Mouse (Mus musculus) liver, adult 2 months (tissue): ENCODE measurements at regions not wholly inside any gene's neighbourhood (a gene's known extent, or its start where the extent isn't known, plus 50 kb on each side); places are given as distances from the start of the nearest gene placed in this dataset.
A peak's percentile ranks its signal among the peaks of the same experiment; 100 is the strongest.

ENCODE experiments used
- DNase-seq: peaks from one replicate; pipeline ENCODE4 v3.0.0-alpha.2; 2011; ENCODE audit warnings: low read depth, low spot score; ENCODE audit errors: extremely low read depth
- H3K27ac ChIP-seq: fragments of 200-500 bp; replicated peaks from 2 replicates; pipeline ENCODE4 v1.5.1; 2012; ENCODE audit warnings: low read depth, mild to moderate bottlenecking, control low read depth, inconsistent platforms, low read length; ENCODE audit not compliant: insufficient read depth
- H3K27me3 ChIP-seq: fragments of 200-500 bp; 2 replicates; pipeline ENCODE4 v1.6.1; 2012; ENCODE audit warnings: mild to moderate bottlenecking, moderate library complexity, low read length, inconsistent platforms; ENCODE audit not compliant: control insufficient read depth, insufficient read depth
- H3K36me3 ChIP-seq: fragments of 200-500 bp; 2 replicates; pipeline ENCODE4 v1.6.1; 2012; ENCODE audit warnings: low read length, inconsistent platforms; ENCODE audit not compliant: control insufficient read depth, insufficient read depth
- H3K4me1 ChIP-seq: fragments of 200-500 bp; 2 replicates; pipeline ENCODE4 v1.6.1; 2011; ENCODE audit warnings: low read length; ENCODE audit not compliant: control insufficient read depth, insufficient read depth
- H3K4me3 ChIP-seq: fragments of 200-500 bp; 2 replicates; pipeline ENCODE4 v1.5.1; 2011; ENCODE audit warnings: low read depth, mild to moderate bottlenecking, control low read depth, low read length, moderate library complexity; ENCODE audit not compliant: insufficient read depth
- H3K79me2 ChIP-seq: fragments of 200-500 bp; 2 replicates; pipeline ENCODE4 v1.6.1; 2012; ENCODE audit warnings: inconsistent platforms, mild to moderate bottlenecking, low read length, moderate library complexity; ENCODE audit not compliant: control insufficient read depth, insufficient read depth
- H3K9ac ChIP-seq: fragments of 200-500 bp; 2 replicates; pipeline ENCODE4 v1.6.1; 2012; ENCODE audit warnings: low read depth, mild to moderate bottlenecking, control low read depth, inconsistent platforms, low read length
- CTCF ChIP-seq: fragments of 200-500 bp; IDR thresholded peaks from 2 replicates; pipeline ENCODE4 v1.5.1; 2011; ENCODE audit warnings: low read depth, low read length, control low read depth
- POLR2A ChIP-seq: fragments of 200-500 bp; IDR thresholded peaks from 2 replicates; pipeline ENCODE4 v1.6.1; 2011; ENCODE audit warnings: low read length, control low read depth; ENCODE audit not compliant: insufficient read depth; ENCODE audit errors: extremely low read depth
- WGBS: fragments of 180-500 bp; shearing (Covaris S2); methylation state at CpG from one replicate; pipeline ENCODE4 v1.1.7; 2018; 5-methylcytosine and 5-hydroxymethylcytosine counted together

- Histone ChIP-seq H3K79me2 (no peaks in the 10 kb centered on the region), H3K9ac (no peak overlapping the region), H3K4me1 (no peaks in the 10 kb centered on the region), H3K27me3 (no peaks in the 10 kb centered on the region; the same call in 1 of the 2 replicates), H3K36me3 (no peaks in the 10 kb centered on the region), H3K4me3 (no peak overlapping the region), H3K27ac (no peak overlapping the region)
- WGBS: 85% methylated on average over 19 of the region's 19 CpGs
- DNase-seq: no peak
- TF ChIP-seq CTCF (no peak), POLR2A (no peak)
These were observed 393.0 kb upstream of the Hnrnpa3 start for GRCm38 (mm10) chr2:75265739-75266699.

DNA sequence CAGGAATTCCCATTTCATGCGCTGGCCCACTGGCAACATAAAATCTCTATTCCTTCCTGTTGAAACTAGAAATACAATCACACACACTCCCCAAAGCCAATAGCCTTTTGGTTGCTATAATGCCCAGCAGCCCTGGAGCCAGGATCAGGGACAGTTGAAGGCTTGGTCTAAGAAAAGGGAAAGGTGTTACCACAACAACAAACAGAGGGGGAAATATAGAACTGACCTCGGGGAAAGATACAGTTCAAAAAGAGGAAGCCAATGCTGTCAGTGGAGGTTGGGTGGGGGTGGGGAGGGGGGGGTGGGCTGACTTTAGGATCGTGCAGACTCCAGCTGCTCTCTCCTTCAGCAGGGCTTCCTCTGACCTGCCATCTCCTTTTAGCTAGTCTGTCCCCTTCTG, 391.1 kb upstream of the Hnrnpa3 start:
- Histone ChIP-seq H3K4me3 (no peak overlapping the region), H3K36me3 (no peaks in the 10 kb centered on the region), H3K9ac (no peak overlapping the region), H3K4me1 (no peaks in the 10 kb centered on the region), H3K27ac (no peak overlapping the region), H3K27me3 (no peaks in the 10 kb centered on the region), H3K79me2 (no peaks in the 10 kb centered on the region)
- no peak for DNase-seq
- no peak for TF ChIP-seq CTCF
- TF ChIP-seq POLR2A: no peak
- 64% methylated on average over 3 of the region's 3 CpGs for WGBS

DNA sequence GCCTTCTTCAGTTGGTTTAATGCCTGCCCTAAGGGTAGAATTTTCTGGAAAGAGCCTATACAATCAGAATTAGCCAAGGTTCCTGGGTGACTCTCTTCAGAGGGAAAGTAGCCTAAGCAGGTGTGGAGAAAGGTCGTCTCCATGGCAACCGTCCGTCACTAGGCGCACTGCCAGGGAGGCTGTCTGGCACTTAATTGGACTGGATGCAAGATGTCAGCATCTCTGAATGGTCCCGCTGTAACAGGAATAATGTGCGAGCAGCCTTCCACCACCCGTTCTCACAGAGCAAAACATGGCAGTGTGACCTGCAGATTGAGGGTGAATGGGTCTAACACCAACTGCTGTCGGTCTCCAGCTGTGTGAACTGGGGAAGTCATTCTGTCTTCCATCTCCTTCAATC, 389.6 kb upstream of the Hnrnpa3 start:
- Histone ChIP-seq H3K27me3 (no peaks in the 10 kb centered on the region), H3K4me3 (no peak overlapping the region), H3K36me3 (no peaks in the 10 kb centered on the region), H3K4me1 (no peaks in the 10 kb centered on the region), H3K27ac (no peak overlapping the region), H3K9ac (no peak overlapping the region), H3K79me2 (no peaks in the 10 kb centered on the region)
- 76% methylated on average over 8 of the region's 8 CpGs for WGBS
- TF ChIP-seq CTCF (no peak), POLR2A (no peak)
- peak; percentile 1 for DNase-seq

GRCm38 (mm10) chr2:75270115-75270514, 388.9 kb upstream of the Hnrnpa3 start:
- Histone ChIP-seq H3K36me3 (no peaks in the 10 kb centered on the region), H3K9ac (no peak overlapping the region), H3K79me2 (no peaks in the 10 kb centered on the region), H3K27ac (no peak overlapping the region), H3K4me1 (no peaks in the 10 kb centered on the region), H3K4me3 (no peak overlapping the region), H3K27me3 (no peaks in the 10 kb centered on the region)
- WGBS: 58% methylated on average over 4 of the region's 4 CpGs
- no peak for TF ChIP-seq CTCF
- no peak for TF ChIP-seq POLR2A
- DNase-seq: no peak

DNA sequence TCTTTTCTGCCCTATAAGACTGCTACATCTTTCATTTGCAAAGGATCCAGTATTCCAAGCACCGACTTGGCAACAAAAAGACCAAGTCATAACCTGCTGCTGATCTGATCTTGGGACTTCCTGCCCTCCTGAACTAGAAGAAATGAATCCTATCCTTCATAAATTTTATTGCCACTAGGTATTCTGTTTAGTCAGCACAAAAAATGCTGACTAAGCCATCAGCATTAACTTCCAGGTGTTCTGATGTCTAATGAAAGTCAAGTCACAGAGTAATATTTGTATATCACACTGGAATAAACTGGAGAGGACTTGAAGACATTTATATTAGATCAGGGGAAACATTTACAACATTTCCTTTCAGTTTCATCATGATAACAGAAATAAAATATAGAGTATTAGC, 371.2 kb upstream of the Hnrnpa3 start:
- Histone ChIP-seq H3K4me3 (no peak overlapping the region), H3K36me3 (no peaks in the 10 kb centered on the region), H3K27ac (no peak overlapping the region), H3K79me2 (no peaks in the 10 kb centered on the region), H3K4me1 (no peaks in the 10 kb centered on the region), H3K27me3 (no peaks in the 10 kb centered on the region), H3K9ac (no peak overlapping the region)
- no peak for DNase-seq
- WGBS: 88% methylated on average over 1 of the region's 1 CpGs
- TF ChIP-seq POLR2A (no peak), CTCF (no peak)

DNA sequence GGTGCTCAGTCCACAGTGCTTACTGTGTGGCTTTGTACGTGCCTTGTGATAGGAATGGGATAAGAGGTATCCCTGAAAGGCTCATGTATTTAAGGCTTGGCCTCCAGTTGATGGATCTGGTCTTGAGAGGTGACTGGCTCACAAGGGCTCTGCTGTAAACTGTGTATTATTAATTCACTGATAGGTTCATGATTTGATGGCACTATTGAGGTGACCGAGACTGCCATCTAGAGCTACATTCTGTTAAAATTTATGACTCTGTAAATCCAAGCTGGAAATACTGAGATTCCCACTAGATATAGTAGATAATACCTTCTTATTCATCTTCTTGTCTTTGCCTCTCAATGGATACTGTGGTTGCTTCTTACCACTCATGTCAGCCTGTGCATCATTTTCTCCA, 367.4 kb upstream of the Hnrnpa3 start:
- H3K36me3 ChIP-seq: no peaks in the 10 kb centered on the region
- H3K27me3 ChIP-seq: peaks cover 5% of the 10 kb centered on the region; the same call in 1 of the 2 replicates
- 88% methylated on average over 2 of the region's 2 CpGs for WGBS
- H3K4me3 ChIP-seq: no peak overlapping the region
- H3K79me2 ChIP-seq: no peaks in the 10 kb centered on the region
- H3K4me1 ChIP-seq: no peaks in the 10 kb centered on the region
- no peak for DNase-seq
- no peak for TF ChIP-seq CTCF
- TF ChIP-seq POLR2A: no peak
- no peak overlapping the region for H3K27ac ChIP-seq
- no peak overlapping the region for H3K9ac ChIP-seq
